Mouse (Mus musculus): Measurements from ENCODE around the gene Pomgnt1. TPM values are rescaled to one million over a fixed set of nuclear protein-coding genes. Genes with fewer than 3 reads are reported as not detected.

Pomgnt1 gene
- polyA plus RNA-seq, 1 experiment from 2014 or later, result 57.0 TPM

Other genes starting within 250 kb of the Pomgnt1 start
- 0.27 TPM in 1 of 2 replicates, not detected in the other for gene Kncn, start 239.4 kb upstream of the Pomgnt1 start, polyA plus RNA-seq (2014; fragmentation: Nextera tagmentation; extraction: Ambion mirVana)
- gene 6430628N08Rik, start 233.2 kb upstream of the Pomgnt1 start, polyA plus RNA-seq (2014; fragmentation: Nextera tagmentation; extraction: Ambion mirVana), result 0.27 and 0.44 TPM in 2 replicates
- 0.14 and 0.27 TPM in 2 replicates for gene Dmbx1, start 183.9 kb upstream of the Pomgnt1 start, polyA plus RNA-seq (2014; fragmentation: Nextera tagmentation; extraction: Ambion mirVana)
- 0.35 and 0.55 TPM in 2 replicates for gene Faah, start 105.9 kb upstream of the Pomgnt1 start, polyA plus RNA-seq (2014; fragmentation: Nextera tagmentation; extraction: Ambion mirVana)
- 16.9 and 20.0 TPM in 2 replicates for gene Nsun4, start 70.0 kb upstream of the Pomgnt1 start, polyA plus RNA-seq (2014; fragmentation: Nextera tagmentation; extraction: Ambion mirVana)
- 470 and 488 TPM in 2 replicates for gene Uqcrh, start 48.8 kb upstream of the Pomgnt1 start, polyA plus RNA-seq (2014; fragmentation: Nextera tagmentation; extraction: Ambion mirVana)
- 81.4 and 81.6 TPM in 2 replicates for gene Lrrc41, start 48.6 kb upstream of the Pomgnt1 start, polyA plus RNA-seq (2014; fragmentation: Nextera tagmentation; extraction: Ambion mirVana)
- 66.0 and 69.8 TPM in 2 replicates for gene Rad54l, start 150 bp upstream of the Pomgnt1 start, polyA plus RNA-seq (2014; fragmentation: Nextera tagmentation; extraction: Ambion mirVana)
- gene Lurap1, start 27.5 kb downstream of the Pomgnt1 start, polyA plus RNA-seq (2014; fragmentation: Nextera tagmentation; extraction: Ambion mirVana), result 2.0 and 2.4 TPM in 2 replicates
- gene Tspan1, start 43.8 kb downstream of the Pomgnt1 start, polyA plus RNA-seq (2014; fragmentation: Nextera tagmentation; extraction: Ambion mirVana), result 0.17 TPM in 1 of 2 replicates, not detected in the other
- gene 1700042G07Rik, start 49.5 kb downstream of the Pomgnt1 start, polyA plus RNA-seq (2014; fragmentation: Nextera tagmentation; extraction: Ambion mirVana), result not detected in 2 replicates
- gene Gm49337, start 49.5 kb downstream of the Pomgnt1 start, polyA plus RNA-seq (2014; fragmentation: Nextera tagmentation; extraction: Ambion mirVana), result not detected in 2 replicates
- 43.5 and 46.2 TPM in 2 replicates for gene Pik3r3, start 97.8 kb downstream of the Pomgnt1 start, polyA plus RNA-seq (2014; fragmentation: Nextera tagmentation; extraction: Ambion mirVana)